Mouse (Mus musculus): Measurements from ENCODE around the gene Gdpd4.

Gdpd4 gene

GRCm38 (mm10) chr7:98084541-98085293 is 165.0 kb downstream of the Gdpd4 start:
- in situ Hi-C loops (cut with MboI, MseI) = no loop called here

GRCm38 (mm10) chr7:98085314-98085713 is 165.6 kb downstream of the Gdpd4 start:
- in situ Hi-C loops (cut with MboI, MseI) = no loop called here

- in situ Hi-C loops (cut with MboI, MseI) = no loop called here
Measured at GRCm38 (mm10) chr7:98086346-98086745, 166.6 kb downstream of the Gdpd4 start.

DNA sequence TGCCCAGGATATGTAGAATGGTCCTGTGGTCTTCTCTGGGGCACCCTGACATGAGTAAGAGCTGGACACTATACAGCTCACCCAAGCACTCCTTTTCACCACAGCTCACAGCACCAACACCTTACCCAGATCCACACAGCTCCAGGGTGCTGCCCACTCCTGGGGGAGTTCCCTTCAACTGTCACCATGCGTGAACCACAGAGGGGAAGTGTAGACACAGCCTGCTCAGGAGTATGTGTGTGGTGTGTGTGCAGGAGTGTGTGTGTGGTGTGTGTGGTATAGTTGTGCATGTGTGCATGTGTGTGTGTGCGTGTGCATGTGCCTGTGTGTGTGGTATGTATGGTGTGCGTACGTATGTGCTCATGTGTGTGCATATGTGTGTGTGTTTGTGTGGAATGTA is 176.1 kb downstream of the Gdpd4 start:
- in situ Hi-C loops (cut with MboI, MseI) = no loop called here

DNA sequence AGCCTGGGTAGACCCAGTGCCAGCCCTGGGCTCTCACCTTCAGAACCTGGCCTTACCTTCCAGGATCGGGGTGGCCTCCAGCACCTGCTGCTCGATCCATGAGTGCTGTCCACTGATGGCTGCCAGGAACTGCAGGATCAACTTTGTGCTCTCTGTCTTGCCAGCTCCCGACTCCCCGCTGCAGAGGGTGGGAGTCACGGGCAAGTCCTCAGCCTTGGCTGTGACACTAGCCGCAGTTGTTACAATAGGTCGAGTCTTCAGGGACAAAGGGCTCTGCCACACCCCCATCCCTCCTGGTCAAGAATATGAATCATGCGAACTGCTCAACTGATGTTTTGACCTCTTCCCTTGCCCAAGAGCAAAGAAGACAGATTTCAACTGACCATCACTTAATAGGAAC is 177.8 kb downstream of the Gdpd4 start:
- in situ Hi-C loops (cut with MboI, MseI) = no loop called here
